Mouse (Mus musculus) retina, postnatal 7 days (tissue): ENCODE results near the gene S100a14.

ENCODE experiments used
- DNase-seq: peaks from one replicate; pipeline ENCODE4 v3.0.0-alpha.2; 2012; ENCODE audit warnings: low read depth, low spot score

S100a14 gene

DNA sequence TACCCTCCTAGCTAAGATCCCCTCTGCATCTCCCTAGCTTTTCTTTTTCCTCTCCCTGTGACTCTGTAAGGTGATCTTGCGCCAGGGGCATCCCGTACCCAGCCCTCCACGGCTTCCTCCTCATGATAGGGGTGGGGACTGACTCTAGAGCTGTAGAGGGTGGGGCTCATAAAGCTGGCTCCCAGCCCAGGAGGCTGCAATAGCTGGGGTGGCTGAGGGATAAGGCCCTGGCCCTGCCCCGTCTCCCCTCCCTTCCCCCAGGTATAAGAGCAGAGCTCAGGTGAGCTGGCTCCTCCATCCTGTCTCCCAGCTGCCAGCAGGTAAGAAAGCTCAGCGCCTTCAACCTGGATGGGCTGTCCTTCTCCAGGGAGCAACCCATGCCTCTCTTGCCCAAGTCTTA, at the start of gene S100a14:
Gene S100a14 (plus strand): TSS at position 277 of the 400 bp plus-strand sequence.
- DNase-seq = no peak

DNA sequence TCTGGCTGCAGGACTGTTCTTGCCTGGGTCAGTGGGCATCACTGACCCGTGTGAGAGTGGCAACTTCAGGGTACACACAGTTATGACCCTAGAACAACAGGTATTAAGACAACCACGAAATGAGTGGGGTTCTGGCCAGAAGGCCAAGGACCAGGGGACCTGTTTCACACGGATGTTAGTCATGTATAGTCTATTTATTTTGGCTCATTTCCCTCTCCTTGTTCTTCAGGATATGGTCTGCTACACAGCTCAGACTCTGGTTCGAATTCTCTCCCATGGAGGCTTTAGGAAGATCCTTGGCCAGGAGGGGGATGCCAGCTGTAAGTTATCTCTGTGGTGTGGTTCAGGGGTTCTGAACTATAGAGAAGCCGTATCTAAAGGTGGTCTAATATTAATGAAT, 39.7 kb upstream of the S100a14 start:
- no peak for DNase-seq

DNA sequence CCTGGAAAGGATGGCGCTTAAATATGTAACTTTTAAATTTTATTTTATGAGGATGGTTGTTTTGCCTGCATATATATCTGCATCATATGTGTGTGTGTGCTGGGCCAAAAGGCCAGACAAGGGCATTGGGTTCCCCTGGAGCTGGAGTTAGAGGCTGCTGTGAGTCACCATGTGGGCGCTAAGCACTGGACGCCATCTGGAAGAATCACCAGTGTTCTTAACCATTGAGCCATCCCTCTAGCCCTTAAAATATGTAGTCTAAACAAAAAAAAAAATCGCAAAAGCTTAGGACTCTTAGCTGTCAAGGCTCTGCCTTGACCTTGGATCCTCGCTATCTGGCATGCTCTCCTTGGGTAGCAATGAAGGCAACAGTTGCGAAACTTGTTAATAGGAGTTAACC, 38.1 kb upstream of the S100a14 start:
- no peak for DNase-seq

GRCm38 (mm10) chr3:90490696-90491256, 35.9 kb upstream of the S100a14 start, which contains the start of gene Snapin:
Snapin (minus strand) TSS chr3:90491033.
- peak; percentile 91 for DNase-seq

DNA sequence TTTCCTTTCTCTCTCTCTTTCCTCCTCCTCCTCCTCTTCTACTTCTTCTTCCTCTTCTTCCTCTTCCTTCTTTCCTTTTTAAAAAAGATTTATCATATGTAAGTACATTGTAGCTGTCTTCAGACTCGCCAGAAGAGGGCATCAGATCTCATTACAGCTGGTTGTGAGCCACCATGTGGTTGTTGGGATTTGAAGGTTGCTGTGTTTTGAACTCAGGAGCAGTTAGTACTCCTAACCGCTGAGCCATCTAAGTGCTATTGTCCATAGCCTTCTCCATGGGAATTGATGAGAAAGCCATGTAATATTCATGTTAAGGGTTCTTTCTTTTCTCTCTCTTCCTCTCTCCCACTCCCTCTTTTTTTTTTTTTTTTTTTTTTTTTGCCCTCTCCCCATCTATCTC, 35.3 kb upstream of the S100a14 start:
- DNase-seq = no peak

- DNase-seq = no peak
Measured at GRCm38 (mm10) chr3:90493831-90494540, 32.7 kb upstream of the S100a14 start.

- no peak for DNase-seq
Measured at GRCm38 (mm10) chr3:90495850-90496525, 30.7 kb upstream of the S100a14 start.

DNA sequence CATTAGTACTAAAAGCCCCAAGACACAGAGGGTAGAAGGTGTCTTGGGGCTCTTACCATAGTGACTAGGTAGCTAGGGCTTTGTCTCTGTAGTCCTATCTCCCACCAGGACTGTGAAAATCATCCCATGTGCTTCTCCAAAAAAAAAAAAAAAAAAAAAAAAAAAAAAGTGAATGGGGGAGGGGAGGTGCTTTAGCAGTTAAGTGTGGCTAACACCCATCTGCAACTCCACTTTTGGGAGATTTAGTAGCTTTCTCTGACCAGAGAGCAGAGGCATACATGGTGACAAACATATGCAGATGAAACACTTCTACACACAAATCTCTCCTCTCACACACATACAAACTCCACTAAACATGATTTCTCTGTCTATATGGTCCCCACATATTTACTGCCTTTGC, 29.1 kb upstream of the S100a14 start:
- no peak for DNase-seq

- DNase-seq = no peak
Measured at GRCm38 (mm10) chr3:90503444-90503843, 23.2 kb upstream of the S100a14 start.

DNA sequence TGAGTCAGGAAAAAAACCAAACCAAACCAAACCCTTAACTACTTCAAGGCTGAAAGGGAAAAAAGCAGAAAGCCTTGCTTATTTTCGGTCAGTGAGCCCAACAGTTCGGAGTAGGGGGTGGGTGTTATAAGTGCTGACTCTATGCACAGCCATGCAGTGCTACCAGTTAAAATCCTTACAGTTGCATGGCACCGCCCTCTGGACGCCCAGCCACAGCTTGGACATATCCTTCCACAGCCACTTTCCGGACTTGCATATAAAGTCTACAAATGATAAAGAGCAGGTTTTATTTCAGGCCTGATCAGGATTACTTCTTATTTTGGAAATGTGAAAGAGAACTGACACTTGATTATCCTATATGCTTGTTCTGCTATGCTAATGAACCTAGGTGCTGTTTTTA, 21.4 kb upstream of the S100a14 start:
- DNase-seq = no peak

DNA sequence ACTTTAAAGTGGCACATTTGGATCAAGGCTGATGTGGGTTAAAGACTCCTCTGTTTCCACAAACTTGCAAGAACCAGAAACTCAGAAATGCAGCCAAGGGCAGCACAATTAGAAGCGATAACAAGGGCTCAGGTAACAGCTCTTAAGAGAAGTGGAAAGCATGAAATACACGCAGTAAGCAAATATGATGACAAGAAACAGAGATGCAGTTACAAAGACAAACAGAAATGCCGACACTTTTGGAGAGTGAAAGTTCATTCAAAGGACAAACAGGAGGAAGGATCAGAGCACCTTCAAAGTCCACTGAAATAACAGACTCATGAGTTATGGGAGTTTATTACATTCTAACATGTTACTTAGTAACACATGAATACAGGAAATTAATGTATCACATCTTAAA, 20.3 kb upstream of the S100a14 start:
- no peak for DNase-seq

- DNase-seq = no peak
Measured at GRCm38 (mm10) chr3:90508287-90508949, 18.2 kb upstream of the S100a14 start.

DNA sequence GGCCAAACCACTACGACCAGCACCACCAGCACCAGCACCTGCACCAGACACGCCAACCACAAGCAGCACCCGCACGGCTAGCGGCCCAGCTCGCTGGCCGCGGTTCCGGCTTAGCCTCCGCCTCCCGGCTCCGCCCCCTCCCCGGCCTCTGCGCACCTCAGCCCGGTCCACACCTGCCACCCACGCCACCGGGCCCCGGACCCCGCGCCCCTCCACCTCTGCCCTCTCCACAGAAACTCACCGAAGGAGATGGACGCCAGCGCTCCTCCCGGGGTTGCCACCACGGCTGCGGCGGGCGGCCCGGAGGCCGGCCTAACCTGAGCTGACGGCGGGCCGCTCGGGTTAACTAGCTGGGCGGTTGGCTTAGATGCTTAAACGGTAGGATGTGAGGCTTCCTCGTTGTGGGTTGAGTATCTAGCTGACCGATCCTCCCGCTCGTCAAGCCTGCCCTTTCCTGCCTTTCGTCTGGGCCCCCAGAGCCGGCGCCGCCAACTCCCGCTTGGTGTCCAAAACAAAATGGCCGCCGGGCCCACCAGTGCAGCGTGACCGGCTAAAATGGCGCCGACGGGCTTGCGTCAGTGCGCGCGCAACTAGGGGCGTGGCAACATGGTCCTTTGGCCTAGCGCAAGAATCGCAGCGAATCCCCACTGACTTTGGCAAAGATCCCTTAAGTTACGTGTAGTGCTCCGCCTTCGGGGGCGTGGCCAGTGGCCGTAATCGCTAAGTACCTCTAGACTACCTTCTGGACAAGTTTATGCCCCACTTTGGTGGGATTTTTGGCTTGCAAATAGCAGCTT, 17.5 kb upstream of the S100a14 start, which contains the start of gene Chtop:
Gene Chtop (minus strand): TSS at position 549 of the 797 bp plus-strand sequence.
- DNase-seq = peak; percentile 99

DNA sequence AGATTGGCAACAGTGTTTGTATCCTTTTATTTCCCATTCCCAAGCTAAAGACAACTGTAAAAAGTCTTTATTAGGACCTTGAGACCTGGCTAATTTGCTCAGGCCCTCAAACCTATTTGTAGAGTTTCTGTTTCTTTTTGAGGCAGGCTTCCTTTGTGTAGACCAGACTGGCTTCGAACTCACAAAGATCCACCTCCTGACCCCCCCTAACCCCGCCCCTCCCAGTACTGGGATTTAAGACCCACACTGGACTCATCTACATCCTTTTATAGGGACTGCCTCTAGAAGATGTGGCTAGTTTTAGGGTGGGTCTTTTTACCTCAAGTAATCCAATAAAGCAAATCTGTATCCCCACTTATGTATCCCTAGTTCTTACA, 16.9 kb upstream of the S100a14 start:
- DNase-seq = no peak

GRCm38 (mm10) chr3:90512276-90512675, 14.4 kb upstream of the S100a14 start:
- DNase-seq = no peak

- DNase-seq = no peak
Measured at GRCm38 (mm10) chr3:90512948-90513642, 13.6 kb upstream of the S100a14 start.

DNA sequence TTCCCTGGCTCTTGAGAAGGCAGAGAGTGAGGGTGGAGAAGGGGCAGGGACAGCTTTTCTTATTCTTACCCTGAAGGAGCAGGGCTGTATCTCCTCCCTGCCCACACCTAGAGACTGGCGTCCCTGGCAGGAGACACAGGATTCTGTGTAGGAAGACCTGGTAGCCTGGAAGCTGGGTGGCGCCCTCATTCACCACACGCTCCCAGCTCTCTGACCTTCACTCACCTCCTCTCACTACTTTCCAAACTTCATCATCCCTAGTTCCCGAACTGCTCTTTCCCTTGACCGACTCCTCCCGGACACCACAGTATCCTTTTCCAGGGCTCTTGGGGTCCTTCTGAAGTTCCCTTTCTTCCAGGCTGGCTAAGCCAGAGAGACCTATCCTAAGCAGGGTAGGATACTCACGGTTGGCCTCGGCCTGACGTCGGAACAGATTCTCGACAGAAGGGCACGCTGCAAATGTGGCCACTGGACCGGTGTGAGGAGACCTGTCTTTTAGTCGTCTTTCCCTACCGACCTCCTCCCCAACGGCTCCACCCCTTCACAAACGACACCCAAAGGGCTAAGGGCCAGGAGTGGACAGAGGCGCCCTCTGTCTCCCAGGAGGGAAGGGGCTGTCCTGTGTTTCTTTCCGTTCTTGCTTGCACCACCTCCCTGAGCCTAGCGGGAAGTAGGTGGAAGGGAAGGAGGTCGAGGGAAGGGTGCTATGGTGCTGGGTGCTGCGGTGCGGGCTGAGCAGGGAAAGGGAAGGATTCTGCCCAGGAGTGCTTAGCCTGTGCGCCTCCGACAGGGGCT, 12.7 kb upstream of the S100a14 start, which contains the start of the genes S100a1 and S100a13:
Gene S100a1 (minus strand): TSS at position 597 of the 795 bp plus-strand sequence.
Gene S100a13 (plus strand): TSS at position 640 of the 795 bp plus-strand sequence.
- DNase-seq = no peak

DNA sequence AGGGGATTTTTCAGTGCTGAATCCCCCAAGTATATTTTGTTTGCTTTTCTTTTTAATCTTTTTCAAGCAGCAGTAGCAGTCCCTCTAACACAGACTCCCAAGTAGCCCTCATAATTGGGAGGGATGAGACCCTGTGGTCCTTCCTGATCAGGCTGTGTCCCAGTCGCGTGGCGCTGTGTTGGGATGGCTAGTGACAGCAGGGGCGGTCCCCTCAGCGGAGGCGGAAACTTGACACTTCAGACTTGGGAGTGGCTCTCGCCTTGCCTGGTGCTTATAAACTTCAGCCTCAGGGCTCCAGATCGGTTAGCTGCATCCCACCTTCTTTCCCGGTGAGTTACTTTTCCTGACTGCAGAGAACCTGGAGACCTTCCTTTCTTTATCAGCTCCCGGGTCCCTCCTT, 12.0 kb upstream of the S100a14 start:
- DNase-seq = no peak

DNA sequence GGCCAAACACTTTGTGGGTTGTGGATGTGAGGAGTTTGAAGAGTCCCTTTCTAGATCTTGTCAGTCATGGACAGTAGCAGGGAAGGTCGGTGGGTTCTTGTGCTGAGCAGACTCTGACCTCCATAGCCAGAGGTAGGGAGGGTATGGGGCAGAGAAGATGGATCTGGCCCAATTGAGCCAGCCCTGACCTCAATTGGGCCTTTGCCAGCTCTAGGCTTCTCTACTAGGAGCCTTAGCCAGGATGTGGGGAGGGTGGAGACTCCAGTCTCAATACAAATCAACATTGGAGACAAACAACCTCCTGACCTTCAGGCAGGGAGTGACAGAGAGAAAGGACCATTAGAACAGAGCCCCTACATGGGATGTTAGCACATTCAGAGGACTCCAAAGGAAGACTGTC, 11.4 kb upstream of the S100a14 start:
- DNase-seq = no peak

- no peak for DNase-seq
Measured at GRCm38 (mm10) chr3:90515789-90516188, 10.9 kb upstream of the S100a14 start.
